Mouse (Mus musculus) inflammation-experienced regulatory T-cells, adult 6 months (primary cell): ENCODE results near the gene Atxn10. TPM values are rescaled to one million over a fixed set of nuclear protein-coding genes. Genes with fewer than 3 reads are reported as not detected.

ENCODE experiments used
- ATAC-seq: one replicate; pipeline ENCODE4 v1.8.0; 2017
- polyA plus RNA-seq, 3 experiments: library from polyadenylated mRNA; unstranded; fragments of 100-300 nt; shearing (Covaris generic); gene quantifications; one replicate each; pipeline ENCODE4 v1.2.1; 2017

Atxn10 gene
- polyA plus RNA-seq, 3 experiments from 2014 or later: 104 to 140 (median 107) TPM

- ATAC-seq: no peak
These were observed 69.5 kb downstream of the Atxn10 start for GRCm38 (mm10) chr15:85405567-85405966.

- no peak for ATAC-seq
These were observed 70.8 kb downstream of the Atxn10 start for GRCm38 (mm10) chr15:85406846-85407245.

- ATAC-seq: no peak
These were observed 71.3 kb downstream of the Atxn10 start for GRCm38 (mm10) chr15:85407342-85407741.

GRCm38 (mm10) chr15:85408790-85409189 is 72.7 kb downstream of the Atxn10 start:
- no peak for ATAC-seq

- no peak for ATAC-seq
These were observed 73.3 kb downstream of the Atxn10 start for GRCm38 (mm10) chr15:85409245-85409783.

GRCm38 (mm10) chr15:85409836-85410235 is 73.8 kb downstream of the Atxn10 start:
- ATAC-seq: no peak

GRCm38 (mm10) chr15:85414620-85415019 is 78.6 kb downstream of the Atxn10 start:
- no peak for ATAC-seq

- ATAC-seq: no peak
These were observed 84.6 kb downstream of the Atxn10 start for GRCm38 (mm10) chr15:85420686-85421085.

GRCm38 (mm10) chr15:85424197-85424596 is 88.2 kb downstream of the Atxn10 start:
- no peak for ATAC-seq

GRCm38 (mm10) chr15:85428140-85428539 is 92.1 kb downstream of the Atxn10 start:
- no peak for ATAC-seq

GRCm38 (mm10) chr15:85442568-85442967 is 106.5 kb downstream of the Atxn10 start:
- ATAC-seq: no peak

- no peak for ATAC-seq
These were observed 110.6 kb downstream of the Atxn10 start for GRCm38 (mm10) chr15:85446652-85447051.

GRCm38 (mm10) chr15:85456891-85457290 is 120.8 kb downstream of the Atxn10 start:
- ATAC-seq: no peak

GRCm38 (mm10) chr15:85457838-85458237 is 121.8 kb downstream of the Atxn10 start:
- ATAC-seq: no peak

GRCm38 (mm10) chr15:85458631-85459082 is 122.6 kb downstream of the Atxn10 start:
- ATAC-seq: no peak

- ATAC-seq: no peak
These were observed 125.5 kb downstream of the Atxn10 start for GRCm38 (mm10) chr15:85461541-85461940.

GRCm38 (mm10) chr15:85462138-85462537 is 126.1 kb downstream of the Atxn10 start:
- ATAC-seq: no peak

- ATAC-seq: no peak
These were observed 127.2 kb downstream of the Atxn10 start for GRCm38 (mm10) chr15:85463027-85463790.

GRCm38 (mm10) chr15:85464190-85464589 is 128.1 kb downstream of the Atxn10 start:
- ATAC-seq: no peak

- no peak for ATAC-seq
These were observed 128.9 kb downstream of the Atxn10 start for GRCm38 (mm10) chr15:85464823-85465565.

GRCm38 (mm10) chr15:85466456-85467067 is 130.5 kb downstream of the Atxn10 start:
- ATAC-seq: no peak

GRCm38 (mm10) chr15:85469401-85469800 is 133.4 kb downstream of the Atxn10 start:
- ATAC-seq: no peak

GRCm38 (mm10) chr15:85474697-85475096 is 138.7 kb downstream of the Atxn10 start:
- no peak for ATAC-seq
